ENCODE assay signal across 12 mouse cellular contexts in the genomic region with DNA sequence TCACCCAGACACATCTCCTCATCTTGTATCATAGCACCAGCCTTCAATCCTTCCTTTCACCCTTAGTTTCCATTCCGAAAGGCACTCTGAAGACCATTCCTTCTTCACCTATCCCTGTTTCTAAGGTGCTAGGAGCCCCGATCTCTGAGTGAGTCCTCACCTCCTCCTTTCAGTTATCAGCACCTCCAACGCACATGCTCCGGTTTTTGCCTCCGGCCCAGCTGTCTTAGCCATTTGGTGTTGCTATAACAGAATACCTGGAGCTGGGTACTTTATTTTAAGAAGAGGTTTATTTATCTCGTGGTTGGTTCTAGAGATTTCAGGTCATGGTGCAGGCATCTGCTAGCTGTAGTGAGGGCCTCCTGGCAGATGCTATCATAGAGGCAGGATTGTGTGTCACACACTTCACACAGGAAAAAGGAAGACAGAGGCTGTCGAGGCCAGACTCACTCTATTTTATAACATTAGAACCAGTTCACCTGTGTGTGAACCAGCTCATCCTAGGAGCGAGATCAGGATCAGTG. TPM values are rescaled to one million over a fixed set of nuclear protein-coding genes. Genes with fewer than 3 reads are reported as not detected.
"Had no signal": no experiment of that assay in that cellular context is flagged by ENCODE, and none has a peak within 500 bp of the region (broad histone marks: within the 10 kb centered on the region; RNA-seq: fewer than 3 reads in every experiment).

No protein-coding gene starts in this region.

- DNase-seq: lung, adult 18-20 months; lung, embryonic 14.5 days; lung, postnatal 10 days; lung, postnatal 4 days; midbrain, embryonic 14.5 days; retina, postnatal 1 day; spleen, adult 18-20 months; thymus, adult 18-20 months; thymus, postnatal 25 days; thymus, postnatal 4 days had no signal

RNA-seq across cellular contexts. Expression of gene Tcte2, which starts 34.7 kb away (rescaled TPM):
- total RNA-seq: megakaryocyte, adult 5-6 weeks; megakaryocyte-erythroid progenitor cell, adult 5-6 weeks had no signal
